Mouse (Mus musculus) left cerebral cortex, adult 2 months (tissue): ENCODE data around the gene Rnasek. TPM values are rescaled to one million over a fixed set of nuclear protein-coding genes. Genes with fewer than 3 reads are reported as not detected.

Experiments used
- DNase-seq, 2 experiments: peaks; one replicate each; pipeline ENCODE4 v3.0.0; 2021 to 2022; ENCODE audit warnings: low spot score in 2 of 2, mixed read lengths in 1 of 2; ENCODE audit errors: extremely low spot score in 1 of 2
- H3K27ac ChIP-seq: fragments of 200-600 bp; 2 replicates; pipeline ENCODE4 v1.8.1; 2022
- H3K4me3 ChIP-seq: fragments of 200-600 bp; 2 replicates; pipeline ENCODE4 v1.8.1; 2022
- CTCF ChIP-seq: fragments of 200-600 bp; IDR thresholded peaks from 2 replicates; pipeline ENCODE4 v1.8.1; 2022; ENCODE audit warnings: antibody characterized with exemption, mild to moderate bottlenecking, moderate library complexity
- intact Hi-C: fragments of 180-260 bp; cut with DNase I; formaldehyde crosslinking; loops from one replicate; pipeline ENCODE4 v1.15.1; 2025
- total RNA-seq, 2 experiments: library from RNA; stranded (reverse); gene quantifications; 2 replicates each; pipeline ENCODE4 v1.2.3; 2021

The Rnasek gene
- total RNA-seq, 2 experiments from 2014 or later, result 241 to 270 TPM

GRCm38 (mm10) chr11:70234497-70234896 is 5.1 kb downstream of the Rnasek start:
- intact Hi-C loops, result loop anchor here (5.0 to 10.0 kb wide), 2 partner anchors 173 to 420 kb away; partner anchors contain the start of genes Eno3 and Pfn1
- DNase-seq, result no peak
- Histone ChIP-seq H3K4me3 (no peak overlapping the region), H3K27ac (no peak overlapping the region)
- no peak for TF ChIP-seq CTCF

GRCm38 (mm10) chr11:70234037-70234436 is 5.6 kb downstream of the Rnasek start:
- no peak for TF ChIP-seq CTCF
- Histone ChIP-seq H3K4me3 (no peak overlapping the region), H3K27ac (no peak overlapping the region)
- intact Hi-C loops, result loop anchor here (5.0 to 10.0 kb wide), 2 partner anchors 173 to 421 kb away; partner anchors contain the start of genes Eno3 and Pfn1
- no peak for DNase-seq

- Histone ChIP-seq H3K4me3 (peak overlapping the region; percentile 66), H3K27ac (peak overlapping the region; percentile 88)
- intact Hi-C loops, result loop anchor here (5.0 to 10.0 kb wide), 2 partner anchors 174 to 422 kb away; partner anchors contain the start of genes Eno3 and Pfn1
- TF ChIP-seq CTCF, result no peak
- no peak for DNase-seq
Observed at GRCm38 (mm10) chr11:70233016-70233415, 6.6 kb downstream of the Rnasek start.

- intact Hi-C loops, result loop anchor here (5.0 to 10.0 kb wide), 2 partner anchors 175 to 422 kb away; partner anchors contain the start of genes Eno3 and Pfn1
- TF ChIP-seq CTCF, result no peak
- Histone ChIP-seq H3K27ac (peak overlapping the region; percentile 88), H3K4me3 (peak overlapping the region; percentile 66)
- DNase-seq, result no peak
Observed at GRCm38 (mm10) chr11:70232546-70232945, 7.1 kb downstream of the Rnasek start.

GRCm38 (mm10) chr11:70230239-70230727 is 9.4 kb downstream of the Rnasek start:
- DNase-seq, result peak; percentile 75 to 79
- intact Hi-C loops, result loop anchor here (5.0 to 10.0 kb wide), 2 partner anchors 177 to 425 kb away; partner anchors contain the start of genes Eno3 and Pfn1
- peak overlapping the region; percentile 82 for H3K27ac ChIP-seq
- no peak overlapping the region for H3K4me3 ChIP-seq
- peak; percentile 97 for TF ChIP-seq CTCF

GRCm38 (mm10) chr11:70229260-70230010 is 10.2 kb downstream of the Rnasek start, which contains the start of gene Bcl6b:
Gene Bcl6b (minus strand): TSS chr11:70229798.
- H3K27ac ChIP-seq, result peak within 1 kb of the TSS; percentile 82
- H3K4me3 ChIP-seq, result peak within 1 kb of the TSS; percentile 28
- TF ChIP-seq CTCF, result no peak
- DNase-seq, result no peak
- intact Hi-C loops, result loop anchor here (5.0 to 10.0 kb wide), 2 partner anchors 178 to 425 kb away; partner anchors contain the start of genes Eno3 and Pfn1

- Histone ChIP-seq H3K4me3 (peak overlapping the region; percentile 28), H3K27ac (peak overlapping the region; percentile 45; the same call in 1 of the 2 replicates)
- DNase-seq, result peak; percentile 79 to 80
- no peak; the same call in 1 of the 2 replicates for TF ChIP-seq CTCF
- intact Hi-C loops, result no loop called here
Observed at GRCm38 (mm10) chr11:70228828-70229227, 10.8 kb downstream of the Rnasek start.

- no peak for DNase-seq
- Histone ChIP-seq H3K4me3 (no peak overlapping the region), H3K27ac (peak overlapping the region; percentile 10; the same call in 1 of the 2 replicates)
- no peak for TF ChIP-seq CTCF
- intact Hi-C loops, result no loop called here
Observed at GRCm38 (mm10) chr11:70227661-70228245, 11.9 kb downstream of the Rnasek start.

- no peak for DNase-seq
- H3K4me3 ChIP-seq, result peak overlapping the region; percentile 35; the same call in 1 of the 2 replicates
- intact Hi-C loops, result no loop called here
- H3K27ac ChIP-seq, result peak overlapping the region; percentile 21; the same call in 1 of the 2 replicates
- TF ChIP-seq CTCF, result no peak
Observed at GRCm38 (mm10) chr11:70227126-70227525, 12.5 kb downstream of the Rnasek start.

- peak overlapping the region; percentile 13; the same call in 1 of the 2 replicates for H3K27ac ChIP-seq
- no peak for TF ChIP-seq CTCF
- H3K4me3 ChIP-seq, result peak overlapping the region; percentile 35
- intact Hi-C loops, result no loop called here
- no peak for DNase-seq
Observed at GRCm38 (mm10) chr11:70226602-70226890, 13.1 kb downstream of the Rnasek start.

- DNase-seq, result no peak
Observed at GRCm38 (mm10) chr11:70225798-70226601, 13.6 kb downstream of the Rnasek start.

More at GRCm38 (mm10) chr11:70225798-70226601, 13.6 kb downstream of the Rnasek start:
- no peak; the same call in none of the 2 replicates for TF ChIP-seq CTCF
- intact Hi-C loops, result no loop called here
- Histone ChIP-seq H3K4me3 (peak overlapping the region; percentile 35), H3K27ac (peak overlapping the region; percentile 13; the same call in 1 of the 2 replicates)
